Mouse (Mus musculus): ENCODE data around the gene Tubg2. TPM values are rescaled to one million over a fixed set of nuclear protein-coding genes. Genes with fewer than 3 reads are reported as not detected.

Gene Tubg2
- polyA plus RNA-seq, 1 experiment: 2.2 TPM

GRCm38 (mm10) chr11:101175636-101176116, 20.0 kb downstream of the Tubg2 start:
- no peak overlapping the region for H3K27ac ChIP-seq (ENCODE audit: insufficient read depth, low read depth, low read length)
- no peaks in the 10 kb centered on the region for H3K36me3 ChIP-seq (ENCODE audit: control insufficient read depth, insufficient read depth, low read length)
- peak overlapping the region; percentile 40 for H3K4me3 ChIP-seq (ENCODE audit: low read depth, low read length)
- no peak for TF ChIP-seq CTCF (IDR thresholded peaks at IDR 0.05; ENCODE audit: extremely low read depth, insufficient read length, insufficient replicate concordance, low read depth, low read length)
- TF ChIP-seq POLR2A (IDR thresholded peaks at IDR 0.05; ENCODE audit: low read depth, low read length): no peak
- H3K27me3 ChIP-seq (ENCODE audit: control insufficient read depth, insufficient read depth, low read length): no peaks in the 10 kb centered on the region
- WGBS: 7% methylated on average over 11 of the region's 11 CpGs
- peaks cover 24% of the 10 kb centered on the region for H3K4me1 ChIP-seq (ENCODE audit: control insufficient read depth, insufficient read depth, insufficient read length, low read length)

GRCm38 (mm10) chr11:101176117-101176691, 20.5 kb downstream of the Tubg2 start:
- Histone ChIP-seq H3K4me3 (ENCODE audit: low read depth, low read length) (peak overlapping the region; percentile 40), H3K36me3 (ENCODE audit: control insufficient read depth, insufficient read depth, low read length) (no peaks in the 10 kb centered on the region)

GRCm38 (mm10) chr11:101176933-101177773, 21.4 kb downstream of the Tubg2 start:
- 46% methylated on average over 22 of the region's 22 CpGs for WGBS
- Histone ChIP-seq H3K4me3 (ENCODE audit: low read depth, low read length) (no peak overlapping the region), H3K36me3 (ENCODE audit: control insufficient read depth, insufficient read depth, low read length) (no peaks in the 10 kb centered on the region), H3K27ac (ENCODE audit: insufficient read depth, low read depth, low read length) (no peak overlapping the region), H3K4me1 (ENCODE audit: control insufficient read depth, insufficient read depth, insufficient read length, low read length) (peaks cover 24% of the 10 kb centered on the region), H3K27me3 (ENCODE audit: control insufficient read depth, insufficient read depth, low read length) (no peaks in the 10 kb centered on the region)
- TF ChIP-seq POLR2A (IDR thresholded peaks at IDR 0.05; ENCODE audit: low read depth, low read length) (no peak), CTCF (IDR thresholded peaks at IDR 0.05; ENCODE audit: extremely low read depth, insufficient read length, insufficient replicate concordance, low read depth, low read length) (peak; percentile 41; the same call in 1 of the 2 replicates)

More at GRCm38 (mm10) chr11:101176117-101176691, 20.5 kb downstream of the Tubg2 start:
- 2% methylated on average over 25 of the region's 25 CpGs for WGBS
- Histone ChIP-seq H3K4me1 (ENCODE audit: control insufficient read depth, insufficient read depth, insufficient read length, low read length) (peaks cover 24% of the 10 kb centered on the region), H3K27ac (ENCODE audit: insufficient read depth, low read depth, low read length) (no peak overlapping the region), H3K27me3 (ENCODE audit: control insufficient read depth, insufficient read depth, low read length) (no peaks in the 10 kb centered on the region)
- TF ChIP-seq POLR2A (IDR thresholded peaks at IDR 0.05; ENCODE audit: low read depth, low read length): no peak
- peak; percentile 24; the same call in 1 of the 2 replicates for TF ChIP-seq CTCF (IDR thresholded peaks at IDR 0.05; ENCODE audit: extremely low read depth, insufficient read length, insufficient replicate concordance, low read depth, low read length)

GRCm38 (mm10) chr11:101178061-101179058, 22.7 kb downstream of the Tubg2 start:
- WGBS: 72% methylated on average over 36 of the region's 36 CpGs
- Histone ChIP-seq H3K4me1 (ENCODE audit: control insufficient read depth, insufficient read depth, insufficient read length, low read length) (peaks cover 15% of the 10 kb centered on the region), H3K4me3 (ENCODE audit: low read depth, low read length) (no peak overlapping the region), H3K27ac (ENCODE audit: insufficient read depth, low read depth, low read length) (no peak overlapping the region), H3K27me3 (ENCODE audit: control insufficient read depth, insufficient read depth, low read length) (no peaks in the 10 kb centered on the region), H3K36me3 (ENCODE audit: control insufficient read depth, insufficient read depth, low read length) (no peaks in the 10 kb centered on the region)
- no peak for TF ChIP-seq POLR2A (IDR thresholded peaks at IDR 0.05; ENCODE audit: low read depth, low read length)
- no peak for TF ChIP-seq CTCF (IDR thresholded peaks at IDR 0.05; ENCODE audit: extremely low read depth, insufficient read length, insufficient replicate concordance, low read depth, low read length)

GRCm38 (mm10) chr11:101179306-101179705, 23.6 kb downstream of the Tubg2 start:
- Histone ChIP-seq H3K36me3 (ENCODE audit: control insufficient read depth, insufficient read depth, low read length) (no peaks in the 10 kb centered on the region), H3K27ac (ENCODE audit: insufficient read depth, low read depth, low read length) (no peak overlapping the region), H3K4me1 (ENCODE audit: control insufficient read depth, insufficient read depth, insufficient read length, low read length) (peaks cover 6% of the 10 kb centered on the region), H3K4me3 (ENCODE audit: low read depth, low read length) (no peak overlapping the region), H3K27me3 (ENCODE audit: control insufficient read depth, insufficient read depth, low read length) (no peaks in the 10 kb centered on the region)
- WGBS: 83% methylated on average over 15 of the region's 15 CpGs
- TF ChIP-seq POLR2A (IDR thresholded peaks at IDR 0.05; ENCODE audit: low read depth, low read length): no peak
- no peak for TF ChIP-seq CTCF (IDR thresholded peaks at IDR 0.05; ENCODE audit: extremely low read depth, insufficient read length, insufficient replicate concordance, low read depth, low read length)

- TF ChIP-seq CTCF (IDR thresholded peaks at IDR 0.05; ENCODE audit: extremely low read depth, insufficient read length, insufficient replicate concordance, low read depth, low read length) (no peak), POLR2A (IDR thresholded peaks at IDR 0.05; ENCODE audit: low read depth, low read length) (no peak)
- WGBS: 50% methylated on average over 17 of the region's 17 CpGs
- no peaks in the 10 kb centered on the region for H3K27me3 ChIP-seq (ENCODE audit: control insufficient read depth, insufficient read depth, low read length)
- peaks cover 4% of the 10 kb centered on the region for H3K4me1 ChIP-seq (ENCODE audit: control insufficient read depth, insufficient read depth, insufficient read length, low read length)
- no peaks in the 10 kb centered on the region for H3K36me3 ChIP-seq (ENCODE audit: control insufficient read depth, insufficient read depth, low read length)
- no peak overlapping the region for H3K27ac ChIP-seq (ENCODE audit: insufficient read depth, low read depth, low read length)
- no peak overlapping the region for H3K4me3 ChIP-seq (ENCODE audit: low read depth, low read length)
These were observed 24.6 kb downstream of the Tubg2 start for GRCm38 (mm10) chr11:101180261-101180660.
